Mouse (Mus musculus) heart, embryonic 11.5 days (tissue): ENCODE results near the gene Olfr559. TPM values are rescaled to one million over a fixed set of nuclear protein-coding genes. Genes with fewer than 3 reads are reported as not detected.
A peak's percentile ranks its signal among the peaks of the same experiment; 100 is the strongest.

Experiments
- ATAC-seq: fragments of 200-750 bp; cut with Nextera tagmentation; replicated peaks from 2 replicates; pipeline ENCODE4 v1.8.0; 2017; ENCODE audit warnings: moderate library complexity; ENCODE audit not compliant: insufficient number of reproducible peaks, low FRiP score, low TSS enrichment
- H3K27ac ChIP-seq: fragments of 300-500 bp; sonication (generic); 2 replicates; pipeline ENCODE4 v1.5.1; 2014; ENCODE audit warnings: mild to moderate bottlenecking, low read depth, low read length
- H3K27me3 ChIP-seq: fragments of 300-500 bp; sonication (generic); 2 replicates; pipeline ENCODE4 v1.6.1; 2014; ENCODE audit warnings: mild to moderate bottlenecking, low read length, mixed read lengths; ENCODE audit not compliant: control insufficient read depth, insufficient read depth
- H3K36me3 ChIP-seq: fragments of 300-500 bp; sonication (generic); 2 replicates; pipeline ENCODE4 v1.6.1; 2014; ENCODE audit warnings: mild to moderate bottlenecking, low read length, moderate library complexity, mixed read lengths; ENCODE audit not compliant: control insufficient read depth, insufficient read depth
- H3K4me1 ChIP-seq: fragments of 300-500 bp; sonication (generic); 2 replicates; pipeline ENCODE4 v1.6.1; 2014; ENCODE audit warnings: low read length; ENCODE audit not compliant: control insufficient read depth, insufficient read depth
- H3K4me2 ChIP-seq: fragments of 300-500 bp; sonication (generic); 2 replicates; pipeline ENCODE4 v1.6.1; 2014; ENCODE audit warnings: mild to moderate bottlenecking, moderate library complexity
- H3K4me3 ChIP-seq: fragments of 300-500 bp; sonication (generic); 2 replicates; pipeline ENCODE4 v1.5.1; 2014; ENCODE audit warnings: low read depth, low read length
- H3K9ac ChIP-seq: fragments of 300-500 bp; sonication (generic); 2 replicates; pipeline ENCODE4 v1.6.1; 2014; ENCODE audit warnings: mild to moderate bottlenecking, low read depth, low read length, moderate library complexity
- H3K9me3 ChIP-seq: fragments of 300-500 bp; sonication (generic); replicated peaks from 2 replicates; pipeline ENCODE4 v1.6.1; 2016; ENCODE audit warnings: low read length; ENCODE audit not compliant: control insufficient read depth
- WGBS: fragments of 180-500 bp; shearing (Covaris S2); extraction: QIAGEN DNeasy Blood & Tissue Kit; methylation state at CpG from one replicate; pipeline ENCODE4 v1.1.7; 2014; ENCODE audit not compliant: insufficient replicate concordance; 5-methylcytosine and 5-hydroxymethylcytosine counted together
- polyA plus RNA-seq: library from polyadenylated mRNA; unstranded; fragments of >200 nt; fragmentation: Nextera tagmentation; extraction: Ambion mirVana; gene quantifications from 2 replicates; pipeline ENCODE4 v1.2.1, GENCODE M21; 2014

The Olfr559 gene
- not detected in 2 replicates for polyA plus RNA-seq

GRCm38 (mm10) chr7:102727391-102727790 lies at the start of gene Olfr559:
Gene Olfr559, minus strand, starts transcription at chr7:102727491.
- no peaks in the 10 kb centered on the region for H3K4me1 ChIP-seq
- H3K27me3 ChIP-seq, result no peaks in the 10 kb centered on the region
- H3K27ac ChIP-seq, result no peak within 1 kb of the TSS
- H3K4me3 ChIP-seq, result no peak within 1 kb of the TSS
- H3K4me2 ChIP-seq, result no peak within 1 kb of the TSS
- H3K36me3 ChIP-seq, result no peaks in the 10 kb centered on the region
- no peak for ATAC-seq
- H3K9ac ChIP-seq, result no peak within 1 kb of the TSS
- no peaks in the 10 kb centered on the region for H3K9me3 ChIP-seq

- no peak within 1 kb of the TSS for H3K27ac ChIP-seq
Observed at GRCm38 (mm10) chr7:102770921-102771320, 43.6 kb upstream of the Olfr559 start, which contains the start of gene Olfr561. Gene Olfr561, plus strand, starts transcription at chr7:102771221.

GRCm38 (mm10) chr7:102759266-102759665 lies 32.0 kb upstream of the Olfr559 start, which contains the start of the genes Olfr560 and Olfr78:
Gene Olfr560, minus strand, starts transcription at chr7:102759366.
Gene Olfr78, minus strand, starts transcription at chr7:102759471.
- Histone ChIP-seq H3K36me3 (no peaks in the 10 kb centered on the region), H3K4me2 (no peak within 1 kb of the TSS), H3K27me3 (no peaks in the 10 kb centered on the region), H3K27ac (no peak within 1 kb of the TSS), H3K9me3 (no peaks in the 10 kb centered on the region), H3K4me1 (no peaks in the 10 kb centered on the region), H3K4me3 (no peak within 1 kb of the TSS), H3K9ac (no peak within 1 kb of the TSS)
- WGBS, result 68% methylated on average over 4 of the region's 4 CpGs
- no peak for ATAC-seq

More at GRCm38 (mm10) chr7:102770921-102771320, 43.6 kb upstream of the Olfr559 start, which contains the start of gene Olfr561:
- ATAC-seq, result no peak
- no peaks in the 10 kb centered on the region for H3K27me3 ChIP-seq
- no peaks in the 10 kb centered on the region for H3K9me3 ChIP-seq
- H3K4me1 ChIP-seq, result no peaks in the 10 kb centered on the region
- H3K4me2 ChIP-seq, result no peak within 1 kb of the TSS
- H3K4me3 ChIP-seq, result no peak within 1 kb of the TSS
- 75% methylated on average over 2 of the region's 2 CpGs for WGBS
- no peak within 1 kb of the TSS for H3K9ac ChIP-seq
- no peaks in the 10 kb centered on the region for H3K36me3 ChIP-seq

GRCm38 (mm10) chr7:102752086-102752485 lies 24.8 kb upstream of the Olfr559 start:
- no peak for ATAC-seq
- 6% methylated on average over 1 of the region's 1 CpGs for WGBS
- no peaks in the 10 kb centered on the region for H3K9me3 ChIP-seq
- H3K27ac ChIP-seq, result no peak overlapping the region
- no peak overlapping the region for H3K4me2 ChIP-seq
- no peaks in the 10 kb centered on the region for H3K27me3 ChIP-seq
- H3K9ac ChIP-seq, result no peak overlapping the region
- H3K4me3 ChIP-seq, result no peak overlapping the region
- H3K4me1 ChIP-seq, result no peaks in the 10 kb centered on the region
- H3K36me3 ChIP-seq, result no peaks in the 10 kb centered on the region

- no peak overlapping the region for H3K4me2 ChIP-seq
- H3K4me3 ChIP-seq, result no peak overlapping the region
- no peak overlapping the region for H3K27ac ChIP-seq
- H3K9ac ChIP-seq, result no peak overlapping the region
- no peaks in the 10 kb centered on the region for H3K4me1 ChIP-seq
- H3K36me3 ChIP-seq, result no peaks in the 10 kb centered on the region
- ATAC-seq, result no peak
- no peaks in the 10 kb centered on the region for H3K27me3 ChIP-seq
- H3K9me3 ChIP-seq, result no peaks in the 10 kb centered on the region
- WGBS, result 36% methylated on average over 2 of the region's 2 CpGs
Observed at GRCm38 (mm10) chr7:102737705-102738104, 10.4 kb upstream of the Olfr559 start.

- Histone ChIP-seq H3K4me2 (no peak overlapping the region), H3K4me3 (no peak overlapping the region), H3K9ac (no peak overlapping the region), H3K27ac (no peak overlapping the region), H3K4me1 (no peaks in the 10 kb centered on the region), H3K27me3 (no peaks in the 10 kb centered on the region), H3K36me3 (no peaks in the 10 kb centered on the region), H3K9me3 (no peaks in the 10 kb centered on the region)
- 0 out of 2 replicates have a peak, but pooled peaks have one; percentile 22 for ATAC-seq
- 38% methylated on average over 1 of the region's 1 CpGs for WGBS
Observed at GRCm38 (mm10) chr7:102733793-102734192, 6.5 kb upstream of the Olfr559 start.

- H3K9ac ChIP-seq, result no peak within 1 kb of the TSS
- no peak for ATAC-seq
- H3K27ac ChIP-seq, result no peak within 1 kb of the TSS
- H3K9me3 ChIP-seq, result no peaks in the 10 kb centered on the region
- no peak within 1 kb of the TSS for H3K4me3 ChIP-seq
- WGBS, result 29% methylated on average over 1 of the region's 1 CpGs
- no peaks in the 10 kb centered on the region for H3K36me3 ChIP-seq
- H3K4me2 ChIP-seq, result no peak within 1 kb of the TSS
- no peaks in the 10 kb centered on the region for H3K4me1 ChIP-seq
- H3K27me3 ChIP-seq, result no peaks in the 10 kb centered on the region
Observed at GRCm38 (mm10) chr7:102718970-102719369, 8.3 kb downstream of the Olfr559 start, which contains the start of gene Olfr33. Gene Olfr33, minus strand, starts transcription at chr7:102719070.

GRCm38 (mm10) chr7:102701915-102702314 lies 25.4 kb downstream of the Olfr559 start, which contains the start of gene Olfr558:
Gene Olfr558, plus strand, starts transcription at chr7:102702215.
- Histone ChIP-seq H3K4me1 (no peaks in the 10 kb centered on the region), H3K27ac (no peak within 1 kb of the TSS), H3K36me3 (no peaks in the 10 kb centered on the region), H3K9me3 (no peaks in the 10 kb centered on the region), H3K9ac (no peak within 1 kb of the TSS), H3K4me2 (no peak within 1 kb of the TSS), H3K4me3 (no peak within 1 kb of the TSS), H3K27me3 (no peaks in the 10 kb centered on the region)
- no peak for ATAC-seq

GRCm38 (mm10) chr7:102698461-102698860 lies 28.8 kb downstream of the Olfr559 start:
- Histone ChIP-seq H3K36me3 (no peaks in the 10 kb centered on the region), H3K9ac (no peak overlapping the region), H3K4me1 (no peaks in the 10 kb centered on the region), H3K27ac (no peak overlapping the region), H3K27me3 (no peaks in the 10 kb centered on the region), H3K4me3 (no peak overlapping the region), H3K9me3 (no peaks in the 10 kb centered on the region), H3K4me2 (no peak overlapping the region)
- ATAC-seq, result no peak
- 83% methylated on average over 7 of the region's 7 CpGs for WGBS
